Mouse (Mus musculus) neural tube, embryonic 15.5 days (tissue): ENCODE measurements around the gene Sdc4. TPM values are rescaled to one million over a fixed set of nuclear protein-coding genes. Genes with fewer than 3 reads are reported as not detected.

Experiments
- ATAC-seq: fragments of 200-750 bp; cut with Nextera tagmentation; 2 replicates; pipeline ENCODE4 v1.8.0; 2017; ENCODE audit warnings: mild to moderate bottlenecking, moderate TSS enrichment, moderate library complexity; ENCODE audit not compliant: low FRiP score
- H3K27ac ChIP-seq: fragments of 300-500 bp; sonication (generic); replicated peaks from 2 replicates; pipeline ENCODE4 v1.5.1; 2015; ENCODE audit warnings: mild to moderate bottlenecking, inconsistent platforms
- H3K27me3 ChIP-seq: fragments of 300-500 bp; sonication (generic); replicated peaks from 2 replicates; pipeline ENCODE4 v1.6.1; 2015; ENCODE audit warnings: inconsistent platforms
- H3K36me3 ChIP-seq: fragments of 300-500 bp; sonication (generic); 2 replicates; pipeline ENCODE4 v1.6.1; 2015; ENCODE audit warnings: inconsistent platforms
- H3K4me1 ChIP-seq: fragments of 300-500 bp; sonication (generic); 2 replicates; pipeline ENCODE4 v1.6.1; 2015; ENCODE audit warnings: inconsistent platforms
- H3K4me2 ChIP-seq: fragments of 300-500 bp; sonication (generic); 2 replicates; pipeline ENCODE4 v1.6.1; 2015; ENCODE audit warnings: inconsistent platforms, mild to moderate bottlenecking, moderate library complexity
- H3K4me3 ChIP-seq: fragments of 300-500 bp; sonication (generic); replicated peaks from 2 replicates; pipeline ENCODE4 v1.5.1; 2015; ENCODE audit warnings: mild to moderate bottlenecking, inconsistent platforms
- H3K9ac ChIP-seq: fragments of 300-500 bp; sonication (generic); replicated peaks from 2 replicates; pipeline ENCODE4 v1.6.1; 2015; ENCODE audit warnings: mild to moderate bottlenecking, inconsistent platforms
- H3K9me3 ChIP-seq: fragments of 300-500 bp; sonication (generic); replicated peaks from 2 replicates; pipeline ENCODE4 v1.6.1; 2016; ENCODE audit warnings: inconsistent platforms
- WGBS: fragments of 180-500 bp; shearing (Covaris S2); methylation state at CpG from one replicate; pipeline ENCODE4 v1.1.7; 2015; ENCODE audit warnings: mixed read lengths; 5-methylcytosine and 5-hydroxymethylcytosine counted together
- polyA plus RNA-seq: library from polyadenylated mRNA; unstranded; fragments of >200 nt; fragmentation: Nextera tagmentation; extraction: Ambion mirVana; gene quantifications from 2 replicates; pipeline ENCODE4 v1.2.1, GENCODE M21; 2015

Sdc4 gene
- polyA plus RNA-seq, 1 experiment from 2014 or later: 9.0 TPM

DNA sequence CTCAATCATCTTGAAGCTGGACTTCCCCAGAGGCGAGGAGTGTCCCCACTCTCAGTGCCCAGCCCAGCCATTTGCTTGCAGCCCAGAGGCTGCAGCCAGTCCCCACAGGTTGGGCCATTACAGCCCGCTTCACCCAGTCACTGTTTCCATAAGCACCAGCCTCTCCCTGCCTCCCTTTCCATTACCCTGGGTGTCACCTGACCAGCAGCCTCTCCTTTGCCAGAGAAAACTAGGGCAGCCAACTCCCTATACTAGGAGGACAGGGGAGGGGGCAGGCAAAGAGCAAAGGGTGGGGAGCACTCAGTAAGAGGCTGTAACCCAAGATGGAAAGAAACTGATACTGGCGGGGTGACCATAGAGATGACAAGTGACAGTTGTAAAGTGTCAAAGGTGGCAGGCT, 6.7 kb downstream of the Sdc4 start:
- Histone ChIP-seq H3K4me2 (no peak overlapping the region), H3K4me1 (peaks cover 9% of the 10 kb centered on the region), H3K9ac (no peak overlapping the region), H3K4me3 (no peak overlapping the region), H3K27me3 (peaks cover 12% of the 10 kb centered on the region), H3K27ac (no peak overlapping the region; the same call in 1 of the 2 replicates), H3K9me3 (no peaks in the 10 kb centered on the region), H3K36me3 (no peaks in the 10 kb centered on the region)
- WGBS: 67% methylated on average over 3 of the region's 3 CpGs
- no peak for ATAC-seq

DNA sequence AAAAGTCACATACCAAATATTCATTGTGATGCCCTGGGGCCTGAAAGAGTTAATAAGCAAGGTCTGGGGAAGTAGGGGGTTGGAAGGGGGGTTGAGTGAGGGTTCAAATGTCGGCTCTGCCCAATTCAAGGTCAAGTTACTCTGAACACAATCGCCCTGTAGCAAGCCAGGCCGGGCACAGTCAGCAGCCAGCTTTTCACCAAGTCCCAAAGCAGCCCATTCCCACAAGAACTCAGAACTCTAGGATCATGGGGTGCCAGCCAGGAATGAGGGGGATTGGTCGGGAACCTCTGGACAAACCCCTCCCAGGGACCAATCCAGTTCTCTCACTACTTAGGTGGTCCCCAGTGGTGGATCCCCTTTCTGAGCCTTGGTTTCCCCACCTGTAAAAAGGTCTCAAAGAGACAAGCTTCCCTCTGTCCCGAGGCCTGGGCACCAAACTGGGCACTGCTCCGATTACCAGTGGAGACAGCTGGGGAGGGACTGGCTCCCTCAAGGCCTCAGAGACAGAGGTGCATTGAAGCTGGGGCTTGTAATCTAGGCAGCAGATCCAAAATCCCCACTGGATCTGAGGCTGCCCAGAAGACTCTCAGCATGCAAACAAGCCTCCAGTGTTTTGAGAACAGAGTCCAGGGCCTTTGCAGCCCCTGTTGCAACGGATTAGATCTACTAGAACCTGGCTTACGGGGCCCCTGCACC, 7.3 kb downstream of the Sdc4 start:
- H3K27ac ChIP-seq: no peak overlapping the region; the same call in 1 of the 2 replicates
- no peak for ATAC-seq
- 34% methylated on average over 8 of the region's 8 CpGs for WGBS

DNA sequence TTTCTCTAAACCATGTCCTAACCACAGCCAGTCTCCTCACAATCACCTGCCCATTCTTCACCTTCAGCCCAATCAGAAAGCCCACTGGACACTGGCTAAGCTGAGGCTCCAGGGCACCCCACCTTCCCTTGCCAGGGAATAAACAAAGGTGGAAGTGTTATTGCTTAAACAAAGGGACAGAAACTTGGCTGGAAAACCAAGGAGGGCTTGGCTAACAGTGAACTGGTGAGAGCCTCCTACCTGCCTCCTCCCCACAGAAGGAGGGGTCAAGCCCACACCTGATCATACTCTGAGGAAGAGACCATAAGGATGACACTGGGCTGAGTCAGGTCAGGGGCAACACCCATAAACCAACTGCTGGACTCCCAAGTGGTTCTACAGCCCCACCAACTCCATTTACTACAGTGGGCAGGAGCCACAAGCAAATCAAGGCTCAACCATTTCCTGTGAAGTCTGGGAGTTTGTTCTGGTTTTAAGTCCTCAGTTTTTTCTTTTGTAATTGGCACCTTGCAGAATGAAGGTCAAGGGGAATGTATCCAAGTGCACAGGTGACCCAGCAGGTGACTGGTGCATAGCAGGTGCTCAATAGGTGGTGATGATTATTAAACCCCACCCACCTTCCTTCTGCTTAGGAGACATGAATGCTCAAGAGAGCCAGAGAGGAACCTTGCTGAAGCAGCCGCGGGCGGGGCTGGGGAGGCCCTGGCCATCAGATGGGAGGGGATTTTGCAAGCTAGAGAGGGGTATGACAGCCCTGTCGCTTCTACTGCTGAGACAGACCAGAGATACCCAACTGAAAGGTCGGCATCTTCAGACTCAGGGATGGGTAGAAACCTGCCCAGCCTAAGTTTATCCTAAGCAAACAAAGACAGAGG, 8.2 kb downstream of the Sdc4 start:
- H3K4me3 ChIP-seq: no peak overlapping the region
- H3K4me1 ChIP-seq: peaks cover 2% of the 10 kb centered on the region; the same call in 1 of the 2 replicates
- H3K9ac ChIP-seq: no peak overlapping the region
- H3K27ac ChIP-seq: no peak overlapping the region
- no peaks in the 10 kb centered on the region for H3K36me3 ChIP-seq
- no peaks in the 10 kb centered on the region for H3K9me3 ChIP-seq
- no peak overlapping the region for H3K4me2 ChIP-seq
- ATAC-seq: no peak
- H3K27me3 ChIP-seq: no peaks in the 10 kb centered on the region
- 57% methylated on average over 5 of the region's 5 CpGs for WGBS

More for the DNA sequence above, 7.3 kb downstream of the Sdc4 start:
- peaks cover 6% of the 10 kb centered on the region; the same call in 1 of the 2 replicates for H3K4me1 ChIP-seq
- no peak overlapping the region for H3K4me2 ChIP-seq
- H3K9me3 ChIP-seq: no peaks in the 10 kb centered on the region
- H3K4me3 ChIP-seq: no peak overlapping the region
- no peak overlapping the region for H3K9ac ChIP-seq
- H3K27me3 ChIP-seq: peaks cover 6% of the 10 kb centered on the region
- no peaks in the 10 kb centered on the region for H3K36me3 ChIP-seq

DNA sequence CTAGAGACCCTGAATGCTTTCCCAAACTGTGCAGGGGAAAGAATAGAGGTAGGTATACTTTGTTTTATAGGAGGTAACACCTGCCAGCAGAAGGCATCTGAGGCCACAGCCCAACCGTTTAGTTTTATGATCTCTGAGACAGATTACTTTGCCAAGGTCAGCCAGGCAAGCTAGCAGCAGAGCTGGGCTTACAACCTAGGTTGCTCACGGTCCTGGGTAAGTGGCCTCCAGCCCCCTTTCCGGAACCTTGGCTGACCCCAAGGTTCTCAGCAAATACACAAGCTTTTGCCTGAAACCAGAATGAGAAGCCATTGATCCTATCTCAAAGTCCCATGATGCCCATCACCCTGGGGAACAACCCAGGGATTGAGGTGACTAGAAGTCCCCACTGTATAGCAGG, 9.0 kb downstream of the Sdc4 start:
- Histone ChIP-seq H3K27ac (no peak overlapping the region), H3K9me3 (no peaks in the 10 kb centered on the region), H3K9ac (no peak overlapping the region), H3K4me1 (peaks cover 2% of the 10 kb centered on the region; the same call in 1 of the 2 replicates), H3K4me2 (no peak overlapping the region), H3K36me3 (no peaks in the 10 kb centered on the region), H3K4me3 (no peak overlapping the region), H3K27me3 (no peaks in the 10 kb centered on the region)
- ATAC-seq: no peak
- WGBS: 63% methylated on average over 3 of the region's 3 CpGs

DNA sequence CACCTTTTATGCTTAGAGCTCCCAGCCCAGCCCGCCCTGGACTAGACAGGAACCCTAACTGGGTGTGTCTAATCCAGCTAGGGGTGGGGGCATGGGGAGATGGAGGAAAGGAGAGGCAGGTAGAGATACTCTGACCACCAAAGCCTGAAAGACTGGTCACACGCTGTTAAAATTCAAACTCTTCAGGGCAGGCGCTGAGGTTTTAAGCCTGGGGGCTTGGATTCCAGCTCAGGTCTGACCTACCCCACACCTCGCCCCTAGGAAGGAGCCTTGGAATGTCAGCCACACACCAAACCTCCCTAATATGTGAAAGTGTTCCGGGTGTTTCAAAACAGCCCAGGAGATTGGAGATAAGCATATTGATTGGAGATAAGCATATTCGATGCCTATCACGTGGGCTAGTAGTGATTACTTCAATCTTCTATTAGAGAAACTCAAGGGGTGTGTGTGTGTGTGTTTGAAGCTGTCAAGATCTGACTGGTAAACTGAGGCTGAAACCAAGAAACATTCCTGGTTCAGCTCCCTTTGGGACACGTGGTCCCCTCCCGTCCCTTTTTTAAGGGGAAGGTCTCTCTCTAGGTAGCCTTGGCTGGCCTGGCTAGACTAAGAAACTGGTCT, 10.3 kb downstream of the Sdc4 start:
- H3K4me3 ChIP-seq: no peak overlapping the region
- H3K27me3 ChIP-seq: no peaks in the 10 kb centered on the region
- 91% methylated on average over 9 of the region's 9 CpGs for WGBS
- H3K27ac ChIP-seq: no peak overlapping the region
- peaks cover 2% of the 10 kb centered on the region; the same call in 1 of the 2 replicates for H3K4me1 ChIP-seq
- H3K36me3 ChIP-seq: no peaks in the 10 kb centered on the region
- no peak overlapping the region for H3K4me2 ChIP-seq
- no peaks in the 10 kb centered on the region for H3K9me3 ChIP-seq
- no peak for ATAC-seq
- no peak overlapping the region for H3K9ac ChIP-seq

DNA sequence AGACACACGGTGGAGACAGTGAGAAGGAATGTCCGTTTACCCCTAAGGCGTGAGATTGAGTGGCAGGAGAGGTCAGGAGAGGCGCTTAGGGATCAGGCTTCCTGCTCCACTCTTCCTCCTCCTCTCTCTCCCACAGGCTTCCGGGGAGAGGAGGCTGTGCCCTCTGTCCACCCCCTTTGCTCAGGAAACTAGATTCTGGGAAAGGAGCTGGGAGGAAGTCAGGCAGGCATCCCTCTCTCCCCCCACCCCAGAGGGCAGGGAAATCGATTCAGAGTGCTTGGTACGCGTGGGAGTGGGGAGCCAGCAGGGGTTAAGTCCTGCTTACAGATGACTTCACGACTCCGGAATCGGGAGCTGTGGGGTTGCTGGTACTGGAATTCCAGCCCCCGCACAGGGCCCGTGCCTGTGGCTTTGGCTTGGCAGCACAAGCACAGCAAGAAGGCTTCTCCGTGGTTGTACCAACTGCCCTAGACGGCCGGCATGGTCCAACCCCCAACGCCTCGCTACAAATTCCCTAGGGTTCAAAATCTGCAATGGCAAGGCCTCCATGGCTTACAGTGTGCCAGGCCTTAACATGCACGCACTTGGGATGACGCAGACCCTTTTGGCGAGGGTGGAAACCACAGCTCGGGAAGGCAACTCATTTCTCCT, 11.0 kb downstream of the Sdc4 start:
- Histone ChIP-seq H3K27ac (no peak overlapping the region), H3K9ac (no peak overlapping the region), H3K36me3 (no peaks in the 10 kb centered on the region), H3K4me1 (peaks cover 2% of the 10 kb centered on the region; the same call in 1 of the 2 replicates), H3K27me3 (no peaks in the 10 kb centered on the region), H3K4me2 (no peak overlapping the region), H3K9me3 (no peaks in the 10 kb centered on the region), H3K4me3 (no peak overlapping the region)
- 43% methylated on average over 22 of the region's 22 CpGs for WGBS
- ATAC-seq: no peak

DNA sequence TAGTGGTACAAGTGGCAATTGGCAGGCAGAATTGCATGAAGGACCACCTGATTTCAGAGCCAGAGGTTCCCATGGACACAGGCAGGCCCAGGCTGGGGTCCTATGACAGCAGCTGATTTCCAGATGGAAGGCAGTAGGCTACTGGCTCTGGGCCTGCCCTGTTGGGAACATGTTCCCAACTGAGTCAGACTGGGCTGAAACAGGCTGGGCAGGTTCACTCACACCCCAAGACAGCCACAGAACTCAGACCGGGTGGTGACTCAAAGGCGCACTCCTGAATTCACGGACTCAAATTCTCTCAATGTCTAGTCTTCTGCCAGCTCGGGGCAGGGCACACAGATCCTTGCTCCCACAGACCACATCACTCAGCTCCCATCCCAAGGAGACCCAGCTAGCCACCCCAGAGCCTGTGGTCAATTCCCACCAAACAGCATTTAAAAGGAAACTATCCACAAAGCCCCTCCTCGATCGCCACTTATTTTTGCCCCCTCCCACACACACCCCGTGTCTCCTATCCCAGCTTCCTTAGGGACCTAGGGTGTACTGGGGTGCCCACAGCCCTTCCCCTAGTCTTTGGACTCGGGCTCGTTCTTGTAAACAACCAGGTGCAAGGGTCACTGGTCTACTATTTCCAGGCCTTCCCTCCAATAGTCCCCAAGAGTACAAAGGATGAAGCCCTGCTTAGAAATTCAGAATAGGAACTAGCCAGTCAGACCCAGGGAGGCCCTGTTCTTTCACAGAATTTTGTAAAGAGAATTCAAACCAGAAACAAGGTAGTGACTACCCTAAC, 11.8 kb downstream of the Sdc4 start:
- H3K4me3 ChIP-seq: no peak overlapping the region
- H3K9me3 ChIP-seq: no peaks in the 10 kb centered on the region
- 72% methylated on average over 9 of the region's 9 CpGs for WGBS

DNA sequence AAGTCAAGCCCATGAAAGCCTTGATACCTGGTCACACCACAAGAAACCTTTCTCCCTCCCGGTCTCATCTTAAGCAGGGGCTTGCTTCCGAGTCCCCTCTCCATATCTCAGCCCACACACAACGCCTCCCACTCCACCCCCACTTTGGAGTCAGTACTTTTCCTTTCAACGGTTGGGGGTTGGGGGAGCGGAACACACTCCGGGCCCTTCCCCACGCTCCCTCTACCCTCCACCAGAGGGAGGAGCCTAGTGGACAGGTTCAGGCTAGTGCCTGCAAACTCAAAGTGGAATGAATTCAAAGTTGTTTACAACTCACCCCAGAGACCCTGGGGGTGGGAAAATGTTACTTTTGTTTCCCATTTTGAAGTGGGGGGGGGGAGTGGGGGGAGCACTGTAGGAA, 13.0 kb downstream of the Sdc4 start:
- peaks cover 2% of the 10 kb centered on the region; the same call in 1 of the 2 replicates for H3K4me1 ChIP-seq
- WGBS: 18% methylated on average over 7 of the region's 7 CpGs
- no peak for ATAC-seq

More for the DNA sequence above, 11.8 kb downstream of the Sdc4 start:
- H3K27ac ChIP-seq: no peak overlapping the region
- H3K36me3 ChIP-seq: no peaks in the 10 kb centered on the region
- peaks cover 2% of the 10 kb centered on the region; the same call in 1 of the 2 replicates for H3K4me1 ChIP-seq
- H3K9ac ChIP-seq: no peak overlapping the region
- no peak for ATAC-seq
- H3K4me2 ChIP-seq: no peak overlapping the region
- no peaks in the 10 kb centered on the region for H3K27me3 ChIP-seq

DNA sequence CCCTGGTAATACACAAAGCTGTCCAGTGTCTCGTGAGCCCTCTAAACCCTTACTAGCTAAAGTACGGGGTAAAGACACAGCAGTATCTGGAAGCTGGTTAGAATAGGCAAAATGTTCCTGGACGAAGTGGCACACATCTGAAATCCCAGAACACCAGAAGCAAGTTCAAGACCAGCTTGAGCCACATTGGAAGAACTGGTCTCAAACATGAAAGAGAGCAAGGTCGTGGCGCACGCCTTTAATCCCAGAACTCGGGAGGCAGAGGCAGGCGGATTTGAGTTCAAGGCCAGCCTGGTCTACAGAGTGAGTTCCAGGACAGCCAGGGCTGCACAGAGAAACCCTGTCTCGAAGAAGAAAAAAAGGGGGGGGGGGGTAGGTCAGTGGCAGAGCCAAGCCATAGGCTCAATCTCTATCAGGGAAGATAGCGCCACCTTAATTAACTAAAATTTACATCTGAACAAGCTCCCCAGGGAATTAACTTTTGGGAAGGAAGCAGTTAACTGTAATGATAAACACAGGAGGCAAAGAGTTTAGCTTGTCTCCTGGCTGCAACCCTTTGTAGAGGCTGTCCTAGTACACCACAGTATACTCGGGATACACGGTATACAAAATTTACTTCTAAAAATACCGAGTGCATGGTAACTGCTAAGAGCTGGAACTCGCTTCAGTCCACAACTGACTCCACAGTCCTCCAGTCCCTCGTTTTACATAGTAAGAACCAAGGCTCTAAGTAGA, 13.6 kb downstream of the Sdc4 start:
- H3K9me3 ChIP-seq: no peaks in the 10 kb centered on the region
- H3K9ac ChIP-seq: no peak overlapping the region
- H3K27me3 ChIP-seq: no peaks in the 10 kb centered on the region
- peaks cover 2% of the 10 kb centered on the region; the same call in 1 of the 2 replicates for H3K4me1 ChIP-seq
- H3K4me3 ChIP-seq: no peak overlapping the region
- no peaks in the 10 kb centered on the region for H3K36me3 ChIP-seq
- ATAC-seq: no peak
- WGBS: 43% methylated on average over 15 of the region's 15 CpGs
- no peak overlapping the region for H3K27ac ChIP-seq
- H3K4me2 ChIP-seq: no peak overlapping the region

More for the DNA sequence above, 13.0 kb downstream of the Sdc4 start:
- Histone ChIP-seq H3K27ac (no peak overlapping the region), H3K9ac (no peak overlapping the region), H3K36me3 (no peaks in the 10 kb centered on the region), H3K4me2 (no peak overlapping the region), H3K9me3 (no peaks in the 10 kb centered on the region), H3K27me3 (no peaks in the 10 kb centered on the region), H3K4me3 (no peak overlapping the region)

DNA sequence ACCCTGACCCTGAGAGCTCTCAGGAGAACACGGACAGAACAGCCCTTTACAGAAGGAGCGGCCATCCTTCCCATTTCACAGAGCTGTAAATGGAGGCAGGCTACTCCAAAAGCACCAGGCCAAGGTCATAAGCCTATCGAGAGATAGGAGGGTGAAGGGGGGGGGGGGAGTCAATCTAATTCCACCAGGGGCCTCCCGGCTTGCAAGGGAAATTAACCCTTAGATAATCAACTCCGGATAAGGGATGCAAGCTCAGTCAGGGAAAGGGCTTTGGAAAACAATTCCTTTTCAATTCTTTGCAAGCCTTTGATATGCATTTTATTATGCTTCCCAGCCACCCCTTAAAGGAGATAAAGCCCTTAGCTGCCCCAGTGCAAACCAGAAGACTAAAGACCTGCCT, 15.2 kb downstream of the Sdc4 start:
- Histone ChIP-seq H3K4me1 (peaks cover 2% of the 10 kb centered on the region; the same call in 1 of the 2 replicates), H3K4me3 (no peak overlapping the region), H3K9me3 (no peaks in the 10 kb centered on the region), H3K9ac (no peak overlapping the region), H3K4me2 (no peak overlapping the region), H3K27ac (no peak overlapping the region), H3K27me3 (no peaks in the 10 kb centered on the region), H3K36me3 (no peaks in the 10 kb centered on the region)
- no peak for ATAC-seq
- 28% methylated on average over 5 of the region's 5 CpGs for WGBS
